In genomic region chrX:20617176-20617902, GRCm38 (mm10) we compare ENCODE assay signal across 7 mouse cellular contexts. TPM values are rescaled to one million over a fixed set of nuclear protein-coding genes. Genes with fewer than 3 reads are reported as not detected.
DNase-seq lines count a peak whose midpoint lies in the region; ATAC-seq lines count a peak whose summit lies in the region.

Gene Rbm10, plus strand, starts transcription at chrX:20617503.
Gene Ndufb11, minus strand, starts transcription at chrX:20617619.

- H3K27ac ChIP-seq in embryonic facial prominence, embryonic 11.5 days (replicated peaks; ENCODE audit: low read depth, low read length), result peak within 1 kb of the TSS; percentile 72
- H3K27ac ChIP-seq in limb, embryonic 10.5 days, result peak within 1 kb of the TSS; percentile 90
- H3K27ac ChIP-seq in midbrain, embryonic 13.5 days, result peak within 1 kb of the TSS; percentile 90

- H3K9me3 ChIP-seq in embryonic facial prominence, embryonic 11.5 days (replicated peaks; ENCODE audit: control insufficient read depth, low read length), result no peaks in the 10 kb centered on the region
- H3K9me3 ChIP-seq in limb, embryonic 10.5 days (replicated peaks), result no peaks in the 10 kb centered on the region
- no peaks in the 10 kb centered on the region for H3K9me3 ChIP-seq in midbrain, embryonic 13.5 days

- H3K36me3 ChIP-seq in embryonic facial prominence, embryonic 11.5 days (replicated peaks; ENCODE audit: control insufficient read depth, insufficient read depth, low read depth, low read length), result no peaks in the 10 kb centered on the region
- H3K36me3 ChIP-seq in limb, embryonic 10.5 days, result peaks cover 36% of the 10 kb centered on the region
- H3K36me3 ChIP-seq in midbrain, embryonic 13.5 days, result peaks cover 11% of the 10 kb centered on the region

- peak within 1 kb of the TSS; percentile 48 for H3K4me2 ChIP-seq in embryonic facial prominence, embryonic 11.5 days (ENCODE audit: low read depth, low read length)
- H3K4me2 ChIP-seq in midbrain, embryonic 13.5 days (replicated peaks), result peak within 1 kb of the TSS; percentile 70

- 19% methylated on average over 45 of the region's 49 CpGs for WGBS in embryonic facial prominence, embryonic 11.5 days
- WGBS in limb, embryonic 10.5 days, result 7% methylated on average over 49 of the region's 49 CpGs
- WGBS in midbrain, embryonic 13.5 days, result 30% methylated on average over 49 of the region's 49 CpGs

- no peaks in the 10 kb centered on the region for H3K27me3 ChIP-seq in embryonic facial prominence, embryonic 11.5 days (ENCODE audit: control insufficient read depth, insufficient read depth, low read length)
- H3K27me3 ChIP-seq in limb, embryonic 10.5 days (ENCODE audit: low read depth, poor library complexity, severe bottlenecking), result no peaks in the 10 kb centered on the region
- no peaks in the 10 kb centered on the region for H3K27me3 ChIP-seq in midbrain, embryonic 13.5 days

- DNase-seq in adrenal gland, postnatal 25 days, result peak; percentile 76
- DNase-seq in embryonic facial prominence, embryonic 11.5 days (ENCODE audit: low spot score), result peak; percentile 79
- DNase-seq in kidney, adult 11 months, result peak; percentile 93
- DNase-seq in limb, embryonic 10.5 days (ENCODE audit: low spot score), result peak; percentile 76
- DNase-seq in spleen, adult 12 weeks (ENCODE audit: low spot score), result peak; percentile 69

- peak; percentile 99 for ATAC-seq in embryonic facial prominence, embryonic 11.5 days (replicated peaks; ENCODE audit: insufficient number of reproducible peaks, low FRiP score, low TSS enrichment, low read depth)
- peak; percentile 93 for ATAC-seq in granulocyte monocyte progenitor cell, adult 5-6 weeks (replicated peaks; ENCODE audit: poor library complexity, severe bottlenecking)
- ATAC-seq in midbrain, embryonic 13.5 days, result peak; percentile 98

- no peaks in the 10 kb centered on the region for H3K4me1 ChIP-seq in embryonic facial prominence, embryonic 11.5 days (ENCODE audit: control insufficient read depth, insufficient read depth, low read length)
- H3K4me1 ChIP-seq in limb, embryonic 10.5 days, result peaks cover 5% of the 10 kb centered on the region; the same call in 1 of the 2 replicates
- H3K4me1 ChIP-seq in midbrain, embryonic 13.5 days (replicated peaks), result peaks cover 23% of the 10 kb centered on the region

- peak within 1 kb of the TSS; percentile 58 for H3K4me3 ChIP-seq in embryonic facial prominence, embryonic 11.5 days (ENCODE audit: low read depth, low read length)
- H3K4me3 ChIP-seq in limb, embryonic 10.5 days, result peak within 1 kb of the TSS; percentile 69
- peak within 1 kb of the TSS; percentile 56 for H3K4me3 ChIP-seq in midbrain, embryonic 13.5 days (replicated peaks)

- H3K9ac ChIP-seq in embryonic facial prominence, embryonic 11.5 days (replicated peaks; ENCODE audit: low read length), result peak within 1 kb of the TSS; percentile 73
- peak within 1 kb of the TSS; percentile 76 for H3K9ac ChIP-seq in midbrain, embryonic 13.5 days (replicated peaks)

RNA-seq across cellular contexts. Expression of gene Rbm10, which starts in this region (rescaled TPM):
- 36.6 and 44.7 TPM in 2 replicates for total RNA-seq in adrenal gland, postnatal 25 days (2021)
- 58.4 and 67.0 TPM in 2 replicates for polyA plus RNA-seq in embryonic facial prominence, embryonic 11.5 days (2014; fragmentation: Nextera tagmentation; extraction: Ambion mirVana)
- 50.1 and 52.1 TPM in 2 replicates for total RNA-seq in granulocyte monocyte progenitor cell, adult 5-6 weeks (2014; fragmentation: Nextera tagmentation)
- total RNA-seq in granulocyte monocyte progenitor cell, adult 5-6 weeks (2017), result 70.2 and 83.0 TPM in 2 replicates
- 110 and 111 TPM in 2 replicates for polyA plus RNA-seq in limb, embryonic 10.5 days (2016; fragmentation: Nextera tagmentation; extraction: Ambion mirVana)
- polyA plus RNA-seq in midbrain, embryonic 13.5 days (2015; fragmentation: Nextera tagmentation; extraction: Ambion mirVana), result 72.6 and 81.7 TPM in 2 replicates

RNA-seq across cellular contexts. Expression of gene Ndufb11, which starts in this region (rescaled TPM):
- total RNA-seq in adrenal gland, postnatal 25 days (2021), result 325 and 354 TPM in 2 replicates
- 207 and 208 TPM in 2 replicates for polyA plus RNA-seq in embryonic facial prominence, embryonic 11.5 days (2014; fragmentation: Nextera tagmentation; extraction: Ambion mirVana)
- total RNA-seq in granulocyte monocyte progenitor cell, adult 5-6 weeks (2014; fragmentation: Nextera tagmentation), result 188 and 233 TPM in 2 replicates
- 97.4 and 116 TPM in 2 replicates for total RNA-seq in granulocyte monocyte progenitor cell, adult 5-6 weeks (2017)
- polyA plus RNA-seq in limb, embryonic 10.5 days (2016; fragmentation: Nextera tagmentation; extraction: Ambion mirVana), result 181 and 186 TPM in 2 replicates
- 210 and 223 TPM in 2 replicates for polyA plus RNA-seq in midbrain, embryonic 13.5 days (2015; fragmentation: Nextera tagmentation; extraction: Ambion mirVana)

Comparison
In these comparisons a context has a peak if more than half of its experiments do, and no peak if none do; other contexts are left out.
1. Peak in every context shown above with its lines: DNase-seq, ATAC-seq, H3K4me3 ChIP-seq and H3K27ac ChIP-seq.